Mouse (Mus musculus) cerebellum, postnatal 14 days (tissue): ENCODE results near the gene Iqcf6.
"Not testable (repeated sequence)": the region's sequence is repeated elsewhere in the genome, so short reads cannot be mapped to it uniquely, and the experiment has no call there.

Experiments used
- DNase-seq, 2 experiments: peaks; one replicate each; pipeline ENCODE4 v3.0.0; 2021; ENCODE audit warnings: mixed read lengths in 2 of 2

The Iqcf6 gene

DNA sequence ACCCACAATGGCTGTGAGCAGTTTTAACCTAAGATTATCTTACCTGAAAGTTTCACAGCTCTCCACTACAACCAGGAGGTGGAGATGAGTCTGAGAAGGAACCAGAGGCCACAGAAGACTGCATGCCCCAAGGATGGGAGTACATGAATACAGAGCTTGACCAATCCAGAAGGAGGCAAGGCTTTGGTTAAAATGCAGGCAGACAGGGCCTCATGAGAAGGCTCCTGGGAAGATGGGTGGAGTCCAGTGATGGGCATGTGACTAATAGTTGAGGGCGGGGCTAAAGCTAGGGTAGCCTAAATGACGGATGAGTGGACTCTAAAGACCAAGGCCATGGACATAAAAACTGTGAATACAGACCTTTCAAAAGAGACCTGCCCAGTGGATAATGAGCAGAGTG is at the start of gene Iqcf6:
Gene Iqcf6, plus strand, starts transcription at position 301 of the 400 bp plus-strand sequence.
- no peak for DNase-seq

DNA sequence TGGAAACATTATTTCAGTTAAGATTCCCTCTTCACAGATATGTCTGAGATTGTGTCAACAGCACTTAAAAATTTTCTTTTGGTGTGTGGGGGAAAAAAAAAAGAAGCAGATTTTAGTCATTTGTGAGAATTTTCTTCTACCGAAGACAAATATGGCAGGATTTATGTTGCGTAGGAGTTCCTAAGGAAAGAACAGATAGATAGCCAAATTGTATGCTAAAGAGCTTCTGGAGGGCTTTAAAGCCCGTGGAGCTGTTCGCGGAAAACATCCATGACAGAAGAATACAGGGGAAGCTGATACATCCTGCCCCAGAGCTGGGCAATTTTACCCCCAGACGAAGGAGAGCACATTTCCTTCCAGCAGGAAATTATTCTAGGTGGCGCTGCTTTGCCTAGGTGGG is 46.4 kb upstream of the Iqcf6 start:
- no peak for DNase-seq

DNA sequence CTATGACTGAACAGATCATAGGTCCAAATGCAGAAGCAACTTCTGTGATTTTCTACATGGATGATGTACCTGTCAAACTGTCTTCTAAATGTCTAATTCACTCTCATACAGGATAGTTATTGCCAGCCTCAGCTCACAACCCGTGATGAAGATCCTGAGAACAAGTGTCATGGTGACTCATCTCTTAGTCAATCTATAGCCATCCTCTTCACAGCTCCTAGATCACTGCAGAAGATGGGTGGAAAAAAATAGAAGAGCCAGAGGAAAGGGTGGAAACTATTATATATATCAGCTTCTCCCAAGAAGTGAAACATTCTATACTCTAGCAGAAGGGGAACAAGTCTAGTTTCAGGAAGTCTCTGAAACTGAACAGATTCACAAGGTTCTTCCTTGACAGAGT is 43.8 kb upstream of the Iqcf6 start:
- no peak for DNase-seq

GRCm38 (mm10) chr9:106592158-106592557 is 34.2 kb upstream of the Iqcf6 start:
- no peak for DNase-seq

- DNase-seq = not testable (repeated sequence)
Observed at GRCm38 (mm10) chr9:106595402-106595801, 31.0 kb upstream of the Iqcf6 start.

GRCm38 (mm10) chr9:106595836-106596235 is 30.5 kb upstream of the Iqcf6 start:
- no peak for DNase-seq

GRCm38 (mm10) chr9:106598466-106598865 is 27.9 kb upstream of the Iqcf6 start:
- DNase-seq = peak in 1 of 2 experiments; percentile 15

DNA sequence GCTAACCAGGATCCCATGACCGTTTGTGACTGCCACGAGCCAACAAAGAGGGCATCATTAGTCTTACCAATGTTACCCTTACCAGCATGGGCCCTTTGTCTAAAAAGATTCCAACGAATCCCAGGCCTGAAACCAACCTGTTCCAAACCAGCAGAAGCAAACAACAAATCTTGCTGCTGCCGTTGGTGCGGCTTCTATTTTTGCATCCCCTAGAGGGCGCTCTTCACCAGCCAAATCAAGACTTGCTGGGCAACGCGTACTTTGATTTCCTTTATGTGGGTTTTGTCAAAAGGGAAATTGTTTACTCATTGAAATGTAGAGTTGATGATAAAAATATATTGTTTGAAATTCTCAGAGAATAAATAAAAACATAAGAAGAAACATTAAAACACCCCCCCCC is 25.8 kb upstream of the Iqcf6 start:
- peak; percentile 72 to 79 for DNase-seq

GRCm38 (mm10) chr9:106610727-106611126 is 15.7 kb upstream of the Iqcf6 start:
- no peak for DNase-seq

GRCm38 (mm10) chr9:106613951-106614350 is 12.4 kb upstream of the Iqcf6 start:
- no peak for DNase-seq

GRCm38 (mm10) chr9:106614616-106615015 is 11.8 kb upstream of the Iqcf6 start:
- DNase-seq = no peak

- DNase-seq = peak; percentile 6 to 40
Observed at GRCm38 (mm10) chr9:106616306-106616705, 10.1 kb upstream of the Iqcf6 start.

- DNase-seq = no peak
Observed at GRCm38 (mm10) chr9:106617496-106617895, 8.9 kb upstream of the Iqcf6 start.

DNA sequence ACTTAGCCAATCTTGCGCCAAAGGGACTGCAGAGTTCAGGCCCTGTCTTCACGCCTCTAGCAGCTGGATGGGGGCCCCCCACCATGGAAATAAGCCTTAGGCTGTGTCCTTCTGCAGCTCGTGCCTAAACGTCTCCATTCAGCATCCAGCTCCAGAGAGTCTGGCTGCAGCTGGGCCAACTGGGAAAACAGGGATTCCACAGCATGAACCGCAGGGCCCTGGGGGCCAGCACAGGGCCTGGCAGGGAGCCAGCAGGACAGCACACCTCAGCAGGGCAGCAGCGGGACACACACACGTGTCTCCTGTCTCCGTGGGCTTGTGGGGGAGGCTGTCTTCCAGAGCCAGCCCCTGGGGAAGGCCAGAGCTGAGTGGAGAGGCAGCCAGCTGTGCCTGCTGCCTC is 1.4 kb downstream of the Iqcf6 start:
- DNase-seq = not testable (repeated sequence)

DNA sequence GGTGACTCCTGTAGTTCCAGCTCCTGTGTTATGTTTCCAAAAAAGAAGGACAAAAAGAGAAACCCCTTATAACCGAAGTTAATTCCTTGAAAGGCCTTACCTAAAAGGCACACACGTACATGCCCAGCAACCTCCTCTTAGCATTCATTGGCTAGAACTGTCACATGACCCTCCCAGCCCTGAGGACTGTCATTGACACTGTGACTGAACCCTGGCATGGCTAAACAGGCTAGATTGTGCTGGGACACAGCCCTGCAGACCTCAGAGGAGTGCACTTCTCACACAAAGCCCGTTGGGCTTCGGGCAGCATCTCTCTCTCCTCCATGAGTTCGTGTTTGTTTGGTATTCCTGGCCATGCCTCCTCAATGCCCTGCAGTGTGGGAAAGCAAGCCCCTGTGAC is 5.8 kb downstream of the Iqcf6 start:
- DNase-seq = no peak

GRCm38 (mm10) chr9:106638154-106638553 is 11.8 kb downstream of the Iqcf6 start:
- no peak for DNase-seq

GRCm38 (mm10) chr9:106641346-106641745 is 15.0 kb downstream of the Iqcf6 start:
- DNase-seq = no peak

DNA sequence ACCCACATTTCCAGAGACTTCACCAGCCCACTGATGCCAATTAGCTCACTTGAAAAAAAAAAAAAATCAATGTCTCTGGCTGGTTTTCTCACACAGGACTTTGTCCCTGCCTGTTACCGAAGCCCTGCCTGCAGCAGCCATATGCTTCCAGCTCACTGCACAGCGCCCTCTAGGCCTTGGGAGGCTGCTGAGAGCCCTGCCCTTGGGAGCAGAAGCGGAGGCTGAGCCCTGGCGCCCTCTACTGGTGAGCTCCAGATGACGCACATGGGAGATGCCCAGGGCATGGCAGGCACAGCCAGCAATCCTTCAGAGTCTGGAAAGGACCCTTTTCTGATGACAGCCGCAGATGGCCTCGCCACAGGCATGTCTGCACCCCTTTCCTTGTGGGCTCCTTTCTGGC is 16.7 kb downstream of the Iqcf6 start:
- DNase-seq = peak; percentile 82 to 92

DNA sequence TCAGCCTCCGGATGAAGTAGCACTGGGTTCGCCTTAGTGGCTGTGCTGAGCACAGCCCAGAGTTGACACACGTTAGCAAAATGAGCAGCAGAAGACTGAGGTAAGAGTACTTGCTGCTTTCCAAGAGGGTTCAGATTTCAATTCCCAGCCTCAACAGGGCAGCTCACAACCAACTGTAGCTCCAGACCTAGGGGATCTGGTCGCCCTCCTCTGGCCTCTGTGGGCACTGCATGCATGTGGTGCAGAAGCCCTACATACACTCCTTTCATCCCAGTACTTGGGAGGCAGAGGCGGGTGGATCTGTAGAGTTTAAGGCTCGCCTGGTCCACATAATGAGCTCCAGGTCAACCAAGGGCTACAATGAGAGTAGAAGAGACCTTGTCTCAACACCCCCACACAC is 17.4 kb downstream of the Iqcf6 start:
- DNase-seq = peak in 1 of 2 experiments; percentile 58

DNA sequence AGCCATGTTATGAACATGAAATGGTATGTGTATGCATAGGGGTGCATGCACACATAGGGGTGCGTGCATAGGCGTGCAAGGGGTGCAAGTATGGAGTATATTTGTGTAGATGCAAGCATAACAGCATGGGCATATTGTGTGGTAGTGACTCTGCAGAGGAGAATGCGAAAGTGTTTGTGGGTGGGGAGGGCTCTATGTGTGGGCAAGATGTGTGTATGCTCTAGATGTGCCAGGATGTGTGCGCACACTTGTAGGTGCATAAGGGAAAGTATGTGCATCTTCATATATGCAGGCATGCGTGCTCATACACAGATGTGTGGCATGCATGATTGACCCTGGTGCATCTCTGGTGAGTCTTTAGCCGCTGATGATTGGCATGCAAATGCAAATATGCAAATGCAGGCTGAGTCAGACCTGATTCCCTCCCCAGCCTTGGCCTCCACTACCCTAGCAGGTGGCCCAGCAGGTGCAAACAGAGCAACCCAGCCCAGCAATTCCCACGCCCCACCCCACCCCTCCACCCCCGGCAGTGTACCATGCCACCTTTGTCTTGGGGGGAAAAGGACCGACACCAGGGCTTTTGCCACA is 19.4 kb downstream of the Iqcf6 start:
- no peak for DNase-seq

DNA sequence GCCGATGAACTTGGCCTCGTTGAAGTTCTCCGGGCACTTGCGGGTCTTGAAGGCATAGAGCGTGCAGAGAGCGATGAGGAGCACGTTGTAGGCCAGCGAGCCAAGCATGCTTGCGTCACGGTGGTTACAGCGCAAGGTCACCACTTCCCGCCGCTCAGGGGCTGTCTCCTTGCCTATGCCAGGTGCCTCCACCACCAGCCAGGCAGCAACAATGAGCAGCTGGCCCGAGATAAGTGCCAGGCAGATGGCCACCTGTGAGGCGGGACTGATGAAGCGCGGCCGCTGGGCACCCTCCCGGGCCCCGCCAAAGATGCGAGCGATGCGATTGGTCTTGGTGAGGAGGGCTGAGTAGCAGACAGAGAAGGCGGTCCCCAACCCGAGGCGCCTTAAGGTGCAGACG is 20.8 kb downstream of the Iqcf6 start:
- DNase-seq = peak; percentile 19 to 37

DNA sequence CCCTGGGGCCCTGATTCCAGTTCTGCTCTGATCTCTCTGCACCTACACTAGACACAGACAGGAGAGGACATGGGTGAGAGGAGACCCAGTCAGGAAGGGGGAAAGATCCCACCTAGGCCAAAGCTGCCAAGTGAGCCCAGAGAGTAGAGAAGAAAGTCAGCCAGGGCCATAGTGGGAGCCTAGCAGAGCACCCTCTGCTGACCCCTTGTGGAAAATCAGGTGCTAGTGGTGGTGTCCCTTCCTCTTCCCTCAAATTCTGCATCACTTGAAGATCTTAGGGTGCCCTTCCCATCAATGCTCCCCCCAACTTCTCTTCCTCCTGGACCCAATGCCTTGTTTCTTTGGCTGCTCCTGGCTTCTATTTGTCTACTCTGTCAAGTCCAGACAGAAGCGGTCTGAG is 26.3 kb downstream of the Iqcf6 start:
- DNase-seq = peak in 1 of 2 experiments; percentile 30

- peak; percentile 31 to 38 for DNase-seq
Observed at GRCm38 (mm10) chr9:106655884-106656720, 29.7 kb downstream of the Iqcf6 start, which contains the start of gene Grm2. Gene Grm2, minus strand, starts transcription at chr9:106656082.

GRCm38 (mm10) chr9:106656820-106657219 is 30.4 kb downstream of the Iqcf6 start:
- no peak for DNase-seq
